Mouse (Mus musculus) adrenal gland, postnatal 4 days (tissue): ENCODE measurements around the gene 1700001O22Rik. TPM values are rescaled to one million over a fixed set of nuclear protein-coding genes. Genes with fewer than 3 reads are reported as not detected.

ENCODE experiments used
- DNase-seq, 2 experiments: peaks; one replicate each; pipeline ENCODE4 v3.0.0; 2021 to 2022; ENCODE audit warnings: low spot score in 2 of 2, mixed read lengths in 2 of 2
- total RNA-seq, 2 experiments: library from RNA; stranded (reverse); gene quantifications; 2 replicates each; pipeline ENCODE4 v1.2.3; 2021

1700001O22Rik gene
- total RNA-seq, 2 experiments from 2014 or later: 1.2 to 1.9 TPM

DNA sequence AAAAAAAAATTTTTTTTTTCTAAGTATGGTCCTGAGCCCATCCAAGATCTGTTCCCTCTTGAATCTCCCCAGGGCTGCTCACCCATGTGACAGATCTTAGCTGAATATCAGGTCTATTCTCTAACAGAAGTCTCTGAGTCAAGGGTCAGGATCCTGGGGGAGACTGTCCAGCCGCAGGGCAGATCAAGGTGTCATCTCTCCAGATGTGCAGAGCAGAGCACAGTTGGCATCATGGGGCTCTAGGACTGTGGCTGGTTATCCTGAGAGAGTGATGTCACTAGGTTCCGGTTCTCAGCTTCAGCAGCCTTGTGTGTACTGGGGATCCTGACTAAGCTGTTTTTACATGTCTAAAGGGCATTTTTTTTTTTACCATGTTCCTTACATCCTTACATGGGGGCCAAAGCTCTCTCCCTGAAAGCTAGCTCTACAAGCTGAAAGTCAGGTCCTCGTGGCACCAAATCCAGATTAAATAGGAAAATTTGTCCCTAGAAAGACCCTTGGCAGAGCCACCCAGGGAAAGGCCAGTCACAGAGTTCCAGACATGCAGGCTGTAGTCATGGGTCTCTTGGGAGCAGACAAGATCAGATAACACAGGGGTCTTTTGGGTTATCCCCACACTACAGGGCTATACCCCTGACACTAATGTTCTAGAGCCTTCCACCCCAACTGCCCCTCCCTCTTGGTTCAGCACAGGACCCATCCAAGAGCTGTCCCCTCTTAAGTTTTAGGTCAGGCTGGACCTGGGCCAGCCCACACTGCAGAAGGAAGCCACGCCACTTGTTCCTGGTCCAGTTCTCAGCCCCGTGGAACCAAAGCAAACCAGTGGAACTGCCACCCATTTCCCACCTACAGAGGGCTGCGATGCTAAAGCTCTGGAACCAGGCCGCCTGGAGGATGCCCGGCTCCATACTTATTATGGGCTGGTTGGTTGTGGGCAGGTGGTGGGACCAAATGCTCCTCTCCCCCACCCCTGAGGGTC lies 20.9 kb downstream of the 1700001O22Rik start:
- no peak for DNase-seq

DNA sequence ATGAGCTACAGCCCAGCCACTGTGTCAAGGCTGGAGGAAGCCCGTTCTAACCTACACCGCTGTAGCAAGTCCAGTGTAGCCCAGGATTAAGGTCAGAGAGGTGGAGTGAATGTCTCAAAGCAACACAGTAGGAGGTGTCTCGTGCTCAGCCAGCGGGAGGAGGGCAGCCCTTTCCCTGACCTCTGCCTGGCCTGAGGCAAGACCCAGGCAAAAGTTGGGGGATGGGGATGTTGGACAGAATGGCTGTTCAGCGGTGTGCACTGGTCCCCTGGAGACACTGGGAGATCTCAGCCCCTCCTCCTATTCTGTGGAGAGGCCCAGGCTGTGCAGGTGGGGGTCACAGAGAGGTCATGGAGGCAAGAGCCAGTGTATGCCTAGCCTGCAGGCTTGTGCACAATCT lies 24.2 kb downstream of the 1700001O22Rik start:
- no peak for DNase-seq

DNA sequence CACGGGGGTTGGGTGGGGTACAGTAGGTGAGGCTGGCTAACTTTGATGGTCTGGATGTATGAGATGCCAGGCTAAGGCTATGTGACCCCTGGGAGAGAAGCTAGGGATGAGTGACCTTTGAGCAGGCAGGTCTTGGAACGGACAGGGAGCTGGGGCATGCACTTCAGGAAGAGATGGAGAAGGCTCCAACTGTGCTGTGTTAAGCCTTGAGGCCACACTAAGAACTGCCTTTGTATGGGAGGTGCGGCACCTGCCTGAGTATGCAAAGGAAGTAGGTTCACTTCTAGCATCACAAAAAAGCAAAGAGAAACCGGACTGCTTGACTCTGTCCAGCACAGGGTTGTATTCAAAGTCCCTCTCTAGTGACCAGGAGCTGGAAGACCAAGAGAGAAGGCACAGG lies 25.2 kb downstream of the 1700001O22Rik start:
- DNase-seq: no peak

DNA sequence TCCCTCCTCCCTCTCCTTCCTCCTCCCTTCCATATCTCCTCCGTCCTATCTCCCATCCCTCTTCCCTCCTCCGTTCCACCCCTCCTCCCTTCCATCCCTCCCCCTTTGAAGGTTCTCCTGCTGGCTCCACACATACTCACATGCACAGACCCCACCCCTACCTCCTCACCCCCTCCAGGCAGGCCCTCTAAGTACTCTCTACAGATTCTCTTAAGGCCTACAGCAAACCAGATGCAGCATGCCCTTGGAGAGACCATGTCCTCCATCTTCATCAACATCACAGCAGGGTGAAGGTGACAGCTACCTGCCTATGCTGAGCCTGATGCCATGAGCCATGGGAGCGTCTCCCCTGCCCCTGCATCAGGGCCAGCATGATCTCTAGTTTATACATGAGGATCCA lies 26.2 kb downstream of the 1700001O22Rik start:
- DNase-seq: no peak

DNA sequence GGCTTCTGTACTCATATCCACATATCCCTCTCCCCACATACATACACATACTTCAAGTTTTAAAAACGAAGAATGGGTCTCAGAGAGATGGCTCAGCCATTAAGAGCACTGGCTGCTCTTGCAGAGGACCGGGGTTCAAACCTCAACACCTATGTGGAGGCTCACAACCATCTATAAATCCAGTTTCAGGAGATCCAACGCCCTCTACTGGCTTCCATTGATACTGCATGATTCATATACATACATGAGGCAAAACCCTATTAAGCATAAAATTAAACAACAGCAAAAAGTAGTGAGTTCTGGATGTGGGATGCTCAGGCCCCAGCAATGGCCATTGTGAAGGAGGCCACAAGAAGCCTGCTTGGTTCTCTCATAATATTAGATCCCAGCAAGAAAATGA lies 27.5 kb downstream of the 1700001O22Rik start:
- DNase-seq: no peak

DNA sequence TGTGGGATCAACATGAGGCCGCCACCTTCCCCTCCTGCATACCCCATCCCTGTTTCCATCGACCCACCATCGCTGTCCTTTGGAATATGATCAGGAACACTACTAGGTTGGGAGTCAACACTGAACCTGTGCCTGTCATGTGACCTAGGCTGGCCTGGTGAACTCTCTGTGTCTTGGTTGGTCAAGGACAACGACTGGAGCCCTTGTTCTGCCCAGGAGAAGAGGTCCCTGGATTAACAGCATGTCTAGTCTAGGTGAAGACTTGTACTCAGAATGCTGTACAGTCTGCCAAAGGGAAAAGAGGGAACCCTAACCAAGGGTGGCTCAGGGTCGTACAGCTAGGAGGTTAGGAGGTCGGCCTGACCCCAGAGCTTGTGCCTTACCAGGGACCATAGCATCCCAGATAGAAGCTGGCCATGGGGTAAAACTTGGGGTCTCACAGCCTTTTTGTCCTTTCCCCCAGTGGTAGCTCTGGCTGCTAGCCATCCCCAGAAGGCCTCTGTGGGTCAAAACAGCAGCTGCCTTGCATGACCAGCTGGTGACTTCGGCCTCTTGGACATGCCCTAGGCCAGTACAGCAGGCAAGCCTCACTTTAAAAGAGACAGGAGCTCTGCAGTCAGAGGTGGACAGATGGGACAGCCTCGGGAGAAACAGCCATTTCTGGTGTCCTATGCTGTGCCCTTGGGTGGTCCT lies 30.0 kb downstream of the 1700001O22Rik start:
- DNase-seq: no peak

DNA sequence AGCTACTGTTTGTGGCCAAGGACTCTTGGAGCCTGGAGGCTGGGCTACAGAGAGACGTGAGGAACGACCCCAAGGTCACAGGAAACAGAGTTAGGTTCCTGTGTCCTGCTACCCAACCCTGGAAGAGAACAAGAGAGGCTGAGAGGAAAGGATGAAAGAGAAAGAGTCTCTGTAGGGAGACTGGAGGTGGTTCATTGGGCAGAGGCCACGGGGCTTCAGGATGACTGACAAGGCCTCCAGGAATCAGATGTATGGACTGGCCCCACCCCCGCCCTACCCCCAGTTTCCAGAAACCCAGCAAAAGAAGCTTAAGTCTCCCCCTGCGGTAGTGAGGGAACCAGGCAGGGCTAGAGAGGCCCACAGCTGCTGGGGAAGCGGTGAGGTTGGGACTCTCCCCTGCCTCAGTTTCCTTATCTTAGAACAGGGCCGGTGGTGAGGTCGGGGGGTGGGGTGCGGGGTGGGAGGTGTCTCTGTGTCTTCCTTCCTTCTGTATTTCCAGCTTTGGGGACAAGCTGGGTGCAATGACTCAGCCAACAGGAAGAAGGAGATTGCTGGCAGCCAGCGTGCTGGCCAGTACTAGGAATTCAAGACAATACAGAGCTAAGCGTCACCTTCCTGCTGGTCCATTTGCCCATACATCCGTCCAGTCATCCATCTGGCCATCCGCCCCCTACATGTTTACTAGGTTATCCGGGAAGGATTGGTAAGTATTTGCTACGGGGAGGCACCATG lies 30.7 kb downstream of the 1700001O22Rik start:
- DNase-seq: no peak

DNA sequence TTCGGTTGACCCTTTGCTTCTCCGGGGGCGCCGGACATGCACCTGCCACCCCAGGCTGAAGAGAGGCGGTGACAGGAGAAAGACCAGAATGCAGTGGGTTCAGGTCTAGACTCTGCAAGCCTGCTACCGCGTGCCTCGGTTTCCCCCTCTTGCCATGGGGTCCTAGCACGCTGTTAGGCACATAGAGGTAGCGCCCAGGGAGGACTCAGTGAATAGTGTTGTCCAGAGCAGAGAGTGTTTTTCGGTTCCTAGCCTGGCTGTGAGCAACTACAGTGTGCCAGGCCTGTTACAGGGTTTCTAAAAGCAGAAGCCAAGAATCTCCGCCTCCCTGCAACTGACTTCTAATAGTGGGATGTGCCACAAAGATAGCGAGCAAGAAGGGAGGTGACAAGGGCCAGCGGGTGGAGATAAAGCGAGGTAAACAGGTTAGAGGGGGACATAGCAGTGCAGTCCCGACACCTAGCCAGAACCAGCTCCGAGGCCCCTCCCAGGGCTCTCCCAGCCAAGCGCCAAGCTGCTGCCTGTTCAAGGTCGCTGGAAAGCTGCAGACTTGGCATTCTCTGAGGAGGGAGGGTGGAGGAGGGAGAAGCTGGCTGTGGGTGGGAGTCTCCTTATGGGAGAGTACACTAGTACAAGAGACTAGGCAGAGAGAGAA lies 31.5 kb downstream of the 1700001O22Rik start:
- DNase-seq: peak in 1 of 2 experiments; percentile 76

DNA sequence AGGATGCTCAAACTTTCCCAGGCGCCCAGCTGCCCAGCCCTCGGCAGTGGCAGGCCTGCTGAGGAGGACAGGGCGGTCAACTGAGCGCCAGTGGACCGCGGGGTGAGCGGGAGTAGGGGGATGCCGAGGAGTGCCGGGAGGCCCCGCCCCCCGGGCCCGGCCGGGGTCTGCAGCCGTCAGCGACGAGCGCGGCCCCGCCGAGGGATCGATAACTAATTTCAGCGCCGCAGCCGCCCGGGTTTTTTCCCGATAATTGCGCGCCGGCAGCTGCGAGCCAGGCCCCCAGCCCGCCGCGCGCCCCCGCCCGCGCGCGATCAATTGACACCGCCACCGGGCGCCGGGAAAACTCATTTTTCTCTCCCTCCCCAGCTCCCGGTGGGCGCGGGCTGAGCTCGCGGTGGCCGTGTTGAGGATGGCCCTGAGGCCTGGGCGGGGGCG lies 32.1 kb downstream of the 1700001O22Rik start:
- no peak for DNase-seq

DNA sequence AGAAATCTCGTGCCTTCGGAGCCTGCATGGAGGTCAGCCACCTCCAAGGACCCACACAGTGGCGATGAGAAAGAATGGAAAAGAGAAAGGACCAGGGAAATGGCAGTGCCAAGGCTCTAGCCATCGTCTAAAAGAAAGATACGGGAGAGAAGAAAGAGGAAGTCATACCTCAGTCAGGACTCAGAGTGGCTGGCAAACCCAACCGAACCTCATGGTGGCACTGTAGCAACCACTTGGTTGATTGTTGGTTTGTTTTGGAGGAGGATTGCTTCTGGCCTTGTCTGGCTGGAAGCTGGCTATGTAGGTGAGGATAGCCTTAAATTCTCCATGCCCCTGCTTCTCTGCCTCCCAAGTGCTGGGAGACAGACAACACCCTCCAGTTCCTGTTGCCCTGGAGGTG lies 34.3 kb downstream of the 1700001O22Rik start:
- no peak for DNase-seq

DNA sequence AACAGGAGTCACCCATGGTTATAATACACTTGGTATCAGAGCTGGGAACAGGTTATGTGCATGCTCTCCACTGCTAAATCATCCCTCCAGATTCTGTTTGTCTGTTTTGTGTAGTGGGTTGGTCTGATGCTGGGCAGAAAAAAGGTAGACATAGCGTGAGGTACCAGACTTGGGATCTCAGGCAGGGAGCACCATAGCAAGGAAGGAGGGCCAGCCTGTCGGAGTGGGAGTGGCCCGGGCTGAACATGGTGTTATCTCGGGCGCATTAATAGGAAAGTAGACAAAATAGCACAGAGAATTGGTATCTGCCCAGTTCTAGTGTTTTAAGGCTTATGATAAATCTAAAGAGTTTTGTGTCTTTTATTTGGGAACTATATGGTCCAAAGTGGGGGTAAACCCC lies 34.9 kb downstream of the 1700001O22Rik start:
- DNase-seq: no peak

DNA sequence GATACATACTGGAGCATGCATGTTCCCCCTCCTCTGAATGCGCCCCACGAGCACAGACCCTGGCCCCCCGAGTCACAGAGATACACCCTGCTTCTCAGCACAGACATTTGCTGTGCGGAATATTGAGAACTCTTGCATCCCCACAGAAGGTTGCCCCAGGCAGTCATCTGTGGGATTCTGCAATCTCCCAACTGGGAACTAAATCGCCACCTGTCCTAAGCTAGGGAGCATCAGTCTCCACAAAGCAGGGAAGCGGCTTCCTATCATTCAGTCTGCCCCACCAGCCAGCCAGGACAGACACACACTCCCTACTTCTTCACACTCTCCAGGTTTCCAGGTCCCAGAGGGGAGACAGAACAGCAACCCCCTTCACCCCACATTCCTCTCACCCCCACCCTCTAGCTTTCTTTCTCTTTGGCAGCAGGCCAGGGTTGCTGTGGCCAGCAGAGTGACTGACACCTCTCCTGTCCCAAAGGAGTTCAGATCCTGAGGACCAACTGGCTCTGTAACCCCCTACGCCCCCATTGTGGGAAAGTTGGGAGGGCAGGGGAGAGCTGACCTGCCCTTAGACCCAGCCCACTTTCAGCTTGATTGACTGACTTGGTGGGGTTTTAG lies 35.7 kb downstream of the 1700001O22Rik start:
- DNase-seq: no peak

DNA sequence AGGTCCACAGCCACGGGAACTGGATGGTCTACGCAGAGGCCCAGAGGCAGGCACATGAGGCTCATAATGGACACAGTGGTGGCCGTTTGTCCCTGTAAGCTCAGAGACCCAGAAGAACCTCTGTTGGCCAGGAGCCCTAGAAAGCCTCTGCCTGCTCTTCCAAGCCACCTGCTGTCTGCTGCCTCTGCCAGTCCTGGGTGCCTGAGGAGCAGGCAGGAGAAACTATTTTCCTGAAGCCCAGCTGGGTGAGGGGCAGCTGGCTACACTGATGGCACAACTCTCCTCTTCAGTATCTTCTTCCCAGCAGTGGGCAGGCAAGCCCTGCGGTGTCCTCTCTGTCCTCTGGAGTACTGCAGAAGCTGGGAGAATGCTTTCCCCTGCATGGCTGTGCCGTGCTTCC lies 37.0 kb downstream of the 1700001O22Rik start:
- no peak for DNase-seq

DNA sequence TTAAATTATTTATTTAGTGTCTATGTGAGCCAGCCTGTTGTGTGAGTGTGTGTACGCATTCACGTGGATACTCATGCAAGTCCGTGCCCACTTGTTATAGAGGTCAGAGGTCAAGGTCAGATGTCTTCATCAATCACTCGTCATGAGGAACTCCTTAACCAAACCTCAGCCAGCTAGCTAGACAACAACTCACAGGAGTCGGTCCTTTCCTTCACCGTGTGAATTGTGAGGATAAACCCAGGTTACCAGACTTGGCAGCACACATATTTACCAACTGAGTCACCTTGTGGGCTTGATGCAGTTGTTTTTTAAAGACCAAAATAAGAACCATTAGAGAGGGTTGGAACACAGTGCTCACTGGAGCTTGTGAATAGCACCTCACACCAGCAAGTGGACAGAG lies 42.8 kb downstream of the 1700001O22Rik start:
- no peak for DNase-seq

DNA sequence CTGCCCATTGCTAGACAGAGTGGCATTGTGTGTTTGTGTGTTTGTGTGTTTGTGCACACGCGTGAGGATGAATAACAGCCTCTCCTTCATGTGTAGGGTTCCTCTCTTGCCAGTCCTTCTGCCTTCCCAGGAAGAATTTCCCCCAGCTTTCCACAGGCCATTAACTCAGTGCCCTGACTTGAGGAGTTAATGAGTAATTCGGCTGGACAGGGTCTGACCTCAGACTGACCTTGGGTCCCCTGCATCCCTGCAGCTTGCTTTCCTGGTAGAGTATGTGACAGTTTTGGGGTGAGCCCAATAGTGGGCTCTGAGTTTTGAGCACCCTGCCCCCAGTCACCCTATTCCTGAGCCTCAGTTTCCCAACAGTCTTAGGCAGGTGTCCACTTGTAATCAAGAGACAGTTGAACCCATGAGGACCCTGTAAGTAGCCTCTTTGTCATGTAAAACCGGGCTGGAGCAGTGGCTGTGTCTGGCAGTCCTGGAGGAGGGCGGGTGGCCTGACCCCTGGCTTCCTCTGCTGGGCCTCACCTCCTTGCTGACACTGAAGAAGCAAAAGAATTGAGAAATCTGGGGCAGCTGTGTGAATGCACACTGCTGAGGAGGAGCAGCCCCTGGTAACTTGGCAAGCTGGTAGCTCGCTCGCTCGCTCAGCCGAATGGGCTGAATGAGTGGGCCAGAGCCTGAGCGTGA lies 43.5 kb downstream of the 1700001O22Rik start:
- no peak for DNase-seq

DNA sequence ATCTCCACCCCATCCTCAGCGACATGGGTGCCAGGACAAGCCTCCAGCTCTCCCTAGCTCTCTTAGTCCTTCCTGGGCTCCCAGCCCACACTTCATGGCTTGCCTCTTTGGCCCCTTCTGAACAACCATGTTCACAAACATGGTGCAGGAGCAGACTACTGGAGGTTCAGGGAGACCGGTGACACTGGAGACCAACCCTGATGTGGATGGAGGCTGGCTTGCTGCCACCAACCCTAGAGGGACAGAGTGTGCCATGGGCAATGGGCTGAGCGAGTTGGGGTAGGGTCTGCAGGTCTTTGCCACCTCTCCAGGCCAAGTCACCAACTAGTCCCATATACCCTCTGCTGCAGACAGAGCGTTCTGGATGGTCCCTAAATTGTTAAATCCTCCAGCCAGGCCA lies 44.0 kb downstream of the 1700001O22Rik start:
- DNase-seq: no peak

DNA sequence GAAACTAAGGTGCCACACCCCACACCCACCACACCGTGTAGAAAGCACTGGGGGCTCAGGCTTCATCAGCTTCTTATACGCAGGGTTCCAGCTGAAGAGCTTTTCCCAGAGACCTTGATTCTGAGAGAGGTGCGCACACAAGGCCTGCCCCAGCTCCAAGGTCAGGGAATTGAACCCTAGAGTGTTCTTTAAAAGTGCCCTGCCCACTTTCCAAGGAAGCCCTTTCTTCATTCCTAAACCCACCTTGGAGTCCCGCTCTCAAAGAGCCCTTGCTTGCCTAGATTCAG lies 44.4 kb downstream of the 1700001O22Rik start:
- no peak for DNase-seq

DNA sequence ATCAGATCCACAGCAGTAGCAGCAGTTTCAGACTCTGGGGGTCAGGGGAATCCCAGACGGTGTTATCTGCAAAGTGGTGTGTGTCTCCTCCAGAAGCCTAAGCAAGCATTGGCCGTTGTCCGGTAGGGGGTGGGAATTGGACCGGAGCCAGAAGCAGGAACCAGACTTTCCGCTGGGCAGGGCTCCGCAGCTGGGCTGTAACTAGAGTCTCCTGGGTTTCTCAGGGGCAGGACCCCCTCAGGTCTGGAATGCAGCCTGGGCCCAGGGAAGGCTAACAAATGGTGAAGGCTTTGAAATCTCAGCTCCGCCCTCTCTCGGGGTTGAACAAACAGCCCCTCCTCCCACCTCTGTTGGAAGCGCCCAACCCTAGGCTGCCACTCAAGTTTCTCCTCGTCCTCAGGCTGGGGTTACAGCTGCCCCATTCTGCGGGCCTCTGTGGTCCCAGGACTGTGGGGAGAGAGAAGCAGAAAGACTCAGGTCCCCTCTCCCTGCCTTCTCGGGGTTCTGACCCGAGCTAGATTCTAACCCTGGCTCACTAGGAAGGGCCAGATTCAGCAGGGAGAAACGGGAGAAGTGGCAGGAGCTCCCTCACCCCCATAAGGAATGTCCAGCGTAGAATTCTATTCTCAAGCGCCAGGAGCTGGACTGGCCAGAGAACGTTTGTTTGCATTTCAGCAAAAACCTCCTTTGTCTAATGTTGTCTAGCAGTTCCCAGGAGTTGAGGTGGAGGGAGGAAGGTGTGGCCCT lies 44.9 kb downstream of the 1700001O22Rik start:
- DNase-seq: peak; percentile 73 to 79

DNA sequence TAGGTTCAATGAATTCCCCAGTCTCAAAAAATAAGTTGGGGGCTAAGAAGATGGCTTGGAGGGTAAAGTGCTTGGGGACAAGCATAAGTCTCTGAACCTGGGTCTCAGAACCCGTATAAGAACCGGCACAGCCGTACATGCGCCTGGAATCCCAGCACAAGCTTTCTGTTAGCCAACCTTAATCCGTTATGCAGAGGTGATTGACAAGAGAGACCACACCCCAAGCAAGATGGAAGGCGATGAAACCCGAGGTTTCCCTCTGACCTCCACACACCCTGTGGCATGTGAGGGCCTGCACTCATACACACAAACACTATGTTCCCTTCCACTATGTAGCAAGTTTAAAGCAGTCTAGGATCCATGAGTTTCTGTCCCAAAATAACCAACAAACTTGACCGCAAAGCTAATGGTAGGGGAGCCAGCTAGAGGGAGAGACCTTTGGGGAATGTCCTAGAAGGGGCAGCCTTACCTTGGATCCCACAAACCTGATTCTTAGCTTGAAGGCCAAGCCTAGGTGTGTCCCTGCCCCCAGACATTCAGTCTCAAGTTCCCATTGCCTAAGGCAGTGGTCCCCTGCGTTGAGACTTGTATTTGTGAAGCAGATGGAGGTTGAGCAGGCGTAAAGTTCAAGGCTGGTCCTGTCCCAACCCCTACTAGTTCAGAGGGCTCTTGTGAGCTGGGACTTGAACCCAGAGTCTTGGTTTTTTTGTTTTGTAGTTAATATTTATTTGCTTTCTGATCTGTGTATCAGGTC lies 46.3 kb downstream of the 1700001O22Rik start:
- DNase-seq: no peak
